Mouse (Mus musculus): ENCODE data around the gene Pkp4. TPM values are rescaled to one million over a fixed set of nuclear protein-coding genes. Genes with fewer than 3 reads are reported as not detected.

Gene Pkp4
- polyA plus RNA-seq, 1 experiment from 2014 or later = 107 TPM

GRCm38 (mm10) chr2:59200511-59200910 lies 39.9 kb downstream of the Pkp4 start:
- no peaks in the 10 kb centered on the region for H3K27me3 ChIP-seq
- TF ChIP-seq CTCF (IDR thresholded peaks at IDR 0.05) = no peak
- DNase-seq (ENCODE audit: low read depth, low spot score) (no peak), ATAC-seq (no peak)
- ChIA-PET POLR2A (interaction anchor here (0.7 kb wide), 1 partner anchor 20 kb away, joined by 3 read pairs; no protein-coding TSS in a partner anchor), CTCF (no interaction called here)
- in situ Hi-C loops (cut with MboI; ENCODE audit: low pct_unique_long_range_greater_than_20kb) = no loop called here

- in situ Hi-C loops (cut with MboI; ENCODE audit: low pct_unique_long_range_greater_than_20kb) = no loop called here
- ATAC-seq = peak; percentile 86
- TF ChIP-seq CTCF (IDR thresholded peaks at IDR 0.05) = no peak
- no peaks in the 10 kb centered on the region for H3K27me3 ChIP-seq
- POLR2A ChIA-PET = no interaction called here
- CTCF ChIA-PET = interaction anchor here (1.2 to 1.7 kb wide), 2 partner anchors 11 to 106 kb away, joined by 3 to 7 read pairs; no protein-coding TSS in a partner anchor
- DNase-seq (ENCODE audit: low read depth, low spot score) = peak; percentile 24
Observed at GRCm38 (mm10) chr2:59202930-59203329, 42.3 kb downstream of the Pkp4 start.

GRCm38 (mm10) chr2:59203627-59204425 lies 43.2 kb downstream of the Pkp4 start:
- no peak for TF ChIP-seq CTCF (IDR thresholded peaks at IDR 0.05)
- POLR2A ChIA-PET = interaction anchor here (0.6 kb wide), 3 partner anchors 25 to 154 kb away, joined by 3 read pairs; no protein-coding TSS in a partner anchor
- CTCF ChIA-PET = interaction anchor here (1.2 kb wide), 1 partner anchor 105 kb away, joined by 3 read pairs; no protein-coding TSS in a partner anchor
- no peaks in the 10 kb centered on the region for H3K27me3 ChIP-seq
- DNase-seq (ENCODE audit: low read depth, low spot score) (no peak), ATAC-seq (no peak)
- in situ Hi-C loops (cut with MboI; ENCODE audit: low pct_unique_long_range_greater_than_20kb) = no loop called here

GRCm38 (mm10) chr2:59205092-59205491 lies 44.4 kb downstream of the Pkp4 start:
- CTCF ChIA-PET = no interaction called here
- DNase-seq (ENCODE audit: low read depth, low spot score) = no peak
- no peak for TF ChIP-seq CTCF (IDR thresholded peaks at IDR 0.05)
- POLR2A ChIA-PET = interaction anchor here (0.6 kb wide), 1 partner anchor 326 kb away, joined by 3 read pairs; no protein-coding TSS in a partner anchor
- in situ Hi-C loops (cut with MboI; ENCODE audit: low pct_unique_long_range_greater_than_20kb) = no loop called here
- ATAC-seq = no peak
- no peaks in the 10 kb centered on the region for H3K27me3 ChIP-seq

- POLR2A ChIA-PET = interaction anchor here (0.8 kb wide), 1 partner anchor 287 kb away, joined by 4 read pairs; no protein-coding TSS in a partner anchor
- DNase-seq (ENCODE audit: low read depth, low spot score) = no peak
- TF ChIP-seq CTCF (IDR thresholded peaks at IDR 0.05) = no peak
- no peak for ATAC-seq
- in situ Hi-C loops (cut with MboI; ENCODE audit: low pct_unique_long_range_greater_than_20kb) = no loop called here
- CTCF ChIA-PET = no interaction called here
- H3K27me3 ChIP-seq = no peaks in the 10 kb centered on the region
Observed at GRCm38 (mm10) chr2:59206190-59206589, 45.5 kb downstream of the Pkp4 start.

- in situ Hi-C loops (cut with MboI; ENCODE audit: low pct_unique_long_range_greater_than_20kb) = no loop called here
- ChIA-PET CTCF (interaction anchor here (1.2 kb wide), 1 partner anchor 24 kb away, joined by 3 read pairs; no protein-coding TSS in a partner anchor), POLR2A (interaction anchor here (0.7 kb wide), 1 partner anchor 366 kb away, joined by 6 read pairs; no protein-coding TSS in a partner anchor)
- ATAC-seq (no peak), DNase-seq (ENCODE audit: low read depth, low spot score) (no peak)
- TF ChIP-seq CTCF (IDR thresholded peaks at IDR 0.05) = no peak
- no peaks in the 10 kb centered on the region for H3K27me3 ChIP-seq
Observed at GRCm38 (mm10) chr2:59207240-59207639, 46.6 kb downstream of the Pkp4 start.

GRCm38 (mm10) chr2:59207725-59208124 lies 47.1 kb downstream of the Pkp4 start:
- DNase-seq (ENCODE audit: low read depth, low spot score) (no peak), ATAC-seq (no peak)
- TF ChIP-seq CTCF (IDR thresholded peaks at IDR 0.05) = no peak
- no peaks in the 10 kb centered on the region for H3K27me3 ChIP-seq
- CTCF ChIA-PET = interaction anchor here (1.2 kb wide), 1 partner anchor 25 kb away, joined by 3 read pairs; no protein-coding TSS in a partner anchor
- in situ Hi-C loops (cut with MboI; ENCODE audit: low pct_unique_long_range_greater_than_20kb) = no loop called here
- POLR2A ChIA-PET = interaction anchor here (0.6 kb wide), 1 partner anchor 502 kb away, joined by 4 read pairs; no protein-coding TSS in a partner anchor

GRCm38 (mm10) chr2:59208276-59208675 lies 47.6 kb downstream of the Pkp4 start:
- in situ Hi-C loops (cut with MboI; ENCODE audit: low pct_unique_long_range_greater_than_20kb) = no loop called here
- POLR2A ChIA-PET = interaction anchor here (0.6 kb wide), 1 partner anchor 502 kb away, joined by 4 read pairs; no protein-coding TSS in a partner anchor
- DNase-seq (ENCODE audit: low read depth, low spot score) (no peak), ATAC-seq (no peak)
- no peak for TF ChIP-seq CTCF (IDR thresholded peaks at IDR 0.05)
- no peaks in the 10 kb centered on the region for H3K27me3 ChIP-seq
- CTCF ChIA-PET = interaction anchor here (1.2 kb wide), 1 partner anchor 25 kb away, joined by 3 read pairs; no protein-coding TSS in a partner anchor

- TF ChIP-seq CTCF (IDR thresholded peaks at IDR 0.05) = no peak
- ChIA-PET POLR2A (no interaction called here), CTCF (interaction anchor here (1.3 kb wide), 1 partner anchor 16 kb away, joined by 3 read pairs; no protein-coding TSS in a partner anchor)
- ATAC-seq (no peak), DNase-seq (ENCODE audit: low read depth, low spot score) (no peak)
- in situ Hi-C loops (cut with MboI; ENCODE audit: low pct_unique_long_range_greater_than_20kb) = no loop called here
- H3K27me3 ChIP-seq = no peaks in the 10 kb centered on the region
Observed at GRCm38 (mm10) chr2:59211051-59211450, 50.4 kb downstream of the Pkp4 start.

GRCm38 (mm10) chr2:59212430-59212829 lies 51.8 kb downstream of the Pkp4 start:
- in situ Hi-C loops (cut with MboI; ENCODE audit: low pct_unique_long_range_greater_than_20kb) = no loop called here
- no peak for TF ChIP-seq CTCF (IDR thresholded peaks at IDR 0.05)
- CTCF ChIA-PET = interaction anchor here (1.3 kb wide), 1 partner anchor 18 kb away, joined by 3 read pairs; no protein-coding TSS in a partner anchor
- H3K27me3 ChIP-seq = no peaks in the 10 kb centered on the region
- DNase-seq (ENCODE audit: low read depth, low spot score) = no peak
- ATAC-seq = no peak
- POLR2A ChIA-PET = interaction anchor here (1.0 kb wide), 1 partner anchor 17 kb away, joined by 3 read pairs; no protein-coding TSS in a partner anchor

GRCm38 (mm10) chr2:59212846-59213245 lies 52.2 kb downstream of the Pkp4 start:
- ChIA-PET POLR2A (no interaction called here), CTCF (no interaction called here)
- H3K27me3 ChIP-seq = no peaks in the 10 kb centered on the region
- no peak for ATAC-seq
- in situ Hi-C loops (cut with MboI; ENCODE audit: low pct_unique_long_range_greater_than_20kb) = no loop called here
- no peak for DNase-seq (ENCODE audit: low read depth, low spot score)
- TF ChIP-seq CTCF (IDR thresholded peaks at IDR 0.05) = no peak
